Mouse (Mus musculus) splenic B cell, adult 2 months (primary cell): ENCODE results near the gene Ccdc120.

Experiments
- DNase-seq: peaks from one replicate; pipeline ENCODE4 v3.0.0-alpha.2; 2011; ENCODE audit warnings: low read depth, low spot score
- H3K27me3 ChIP-seq: 2 replicates; pipeline ENCODE4 v1.6.1; 2012; ENCODE audit warnings: mild to moderate bottlenecking, low read length, moderate library complexity, mixed read lengths; ENCODE audit not compliant: control insufficient read depth, poor library complexity, insufficient read depth, severe bottlenecking
- H3K36me3 ChIP-seq: 2 replicates; pipeline ENCODE4 v1.6.1; 2012; ENCODE audit warnings: mild to moderate bottlenecking, low read length, moderate library complexity, mixed read lengths; ENCODE audit not compliant: control insufficient read depth, poor library complexity, insufficient read depth, severe bottlenecking

Gene Ccdc120

GRCm38 (mm10) chrX:7688321-7688720 is 62.4 kb downstream of the Ccdc120 start:
- no peak for DNase-seq
- Histone ChIP-seq H3K36me3 (no peaks in the 10 kb centered on the region), H3K27me3 (no peaks in the 10 kb centered on the region)
